In the genomic region with DNA sequence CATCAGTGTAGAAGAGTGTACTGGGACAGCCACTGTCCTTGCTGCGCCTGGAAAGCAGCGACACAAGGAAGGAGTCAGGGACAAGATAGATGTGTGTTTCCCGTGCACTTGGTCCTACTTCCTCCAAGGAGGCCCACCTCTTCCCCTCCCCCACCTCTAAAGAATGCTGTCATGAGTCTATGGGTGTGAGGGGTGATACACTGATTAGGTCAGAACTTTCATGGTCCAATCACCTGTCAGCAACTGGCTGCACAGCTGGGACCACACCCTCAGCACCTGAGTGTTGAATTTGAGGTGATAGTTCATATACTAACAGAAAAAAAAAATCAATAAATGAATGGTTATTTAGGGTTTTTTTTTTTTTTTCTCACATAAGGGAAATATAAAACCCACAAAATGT, we compare ENCODE assay signal across 20 mouse cellular contexts.
"Had no signal": no experiment of that assay in that cellular context is flagged by ENCODE, and none has a peak within 500 bp of the region (broad histone marks: within the 10 kb centered on the region; RNA-seq: fewer than 3 reads in every experiment).

No protein-coding gene starts in this region.

- H3K27ac ChIP-seq: midbrain, embryonic 10.5 days; midbrain, embryonic 12.5 days; neural tube, embryonic 13.5 days; neural tube, embryonic 15.5 days; stomach, embryonic 15.5 days had no signal

- H3K9ac ChIP-seq: lung, embryonic 14.5 days; midbrain, embryonic 12.5 days; neural tube, embryonic 13.5 days; neural tube, embryonic 15.5 days; stomach, embryonic 15.5 days had no signal

- H3K27me3 ChIP-seq: stomach, embryonic 15.5 days had no signal

- H3K4me2 ChIP-seq: lung, embryonic 14.5 days; midbrain, embryonic 12.5 days; neural tube, embryonic 13.5 days; neural tube, embryonic 15.5 days; stomach, embryonic 15.5 days had no signal

- H3K9me3 ChIP-seq: midbrain, embryonic 10.5 days; midbrain, embryonic 12.5 days; neural tube, embryonic 13.5 days; neural tube, embryonic 15.5 days; stomach, embryonic 15.5 days had no signal

- ATAC-seq: midbrain, embryonic 16.5 days had no signal

- DNase-seq: lung, adult 18-20 months; lung, embryonic 14.5 days; lung, postnatal 10 days; lung, postnatal 4 days; midbrain, embryonic 14.5 days; retina, postnatal 1 day; right cerebral cortex, adult 18-20 months; right cerebral cortex, postnatal 25 days; right cerebral cortex, postnatal 4 days; spleen, adult 18-20 months; thymus, adult 18-20 months; thymus, postnatal 14 days; thymus, postnatal 36 days had no signal

- H3K36me3 ChIP-seq: midbrain, embryonic 10.5 days; midbrain, embryonic 12.5 days; neural tube, embryonic 13.5 days; neural tube, embryonic 15.5 days; stomach, embryonic 15.5 days had no signal

- H3K4me3 ChIP-seq: midbrain, embryonic 10.5 days; midbrain, embryonic 12.5 days; myocyte; neural tube, embryonic 13.5 days; neural tube, embryonic 15.5 days; stomach, embryonic 15.5 days had no signal
